Mouse (Mus musculus) G1E (cell line): Measurements from ENCODE around the gene Rora. TPM values are rescaled to one million over a fixed set of nuclear protein-coding genes. Genes with fewer than 3 reads are reported as not detected.

Source experiments
- ATAC-seq: 2 replicates; pipeline ENCODE4 v1.8.0; 2016; ENCODE audit warnings: mild to moderate bottlenecking; ENCODE audit not compliant: insufficient number of reproducible peaks, poor library complexity, low FRiP score, severe bottlenecking; ENCODE audit errors: extremely low read depth
- DNase-seq: peaks from one replicate; pipeline ENCODE4 v3.0.0; 2012; ENCODE audit warnings: low spot score
- H3K27me3 ChIP-seq: 2 replicates; pipeline ENCODE4 v1.6.1; 2012; ENCODE audit warnings: mild to moderate bottlenecking, low read length, inconsistent platforms; ENCODE audit not compliant: insufficient read depth
- H3K36me3 ChIP-seq: replicated peaks from 2 replicates; pipeline ENCODE3; 2012; ENCODE audit warnings: mild to moderate bottlenecking, inconsistent platforms
- H3K4me1 ChIP-seq: 2 replicates; pipeline ENCODE4 v1.6.1; 2012; ENCODE audit warnings: low read depth, low read length, inconsistent platforms, mixed read lengths; ENCODE audit not compliant: insufficient read depth
- H3K4me3 ChIP-seq: 2 replicates; pipeline ENCODE4 v1.5.1; 2012; ENCODE audit warnings: low read depth, mild to moderate bottlenecking, inconsistent platforms, low read length, moderate library complexity, mixed read lengths
- H3K9me3 ChIP-seq: replicated peaks from 2 replicates; pipeline ENCODE4 v1.6.1; 2012; ENCODE audit warnings: inconsistent platforms
- CTCF ChIP-seq: IDR thresholded peaks from 2 replicates; pipeline ENCODE4 v1.5.1; 2012; ENCODE audit warnings: low read depth, low read length, inconsistent platforms, mixed read lengths
- GATA1 ChIP-seq: IDR thresholded peaks from 2 replicates; pipeline ENCODE4 v1.6.1; 2012; ENCODE audit warnings: borderline replicate concordance, low read length, inconsistent platforms, mixed read lengths
- GATA2 ChIP-seq: IDR thresholded peaks from 2 replicates; pipeline ENCODE4 v1.6.1; 2012; ENCODE audit warnings: low read depth, low read length, inconsistent platforms, borderline replicate concordance
- POLR2AphosphoS5 ChIP-seq: IDR thresholded peaks from 2 replicates; pipeline ENCODE4 v1.6.1; 2012; ENCODE audit warnings: low read depth, low read length, inconsistent platforms; ENCODE audit not compliant: insufficient replicate concordance
- TAL1 ChIP-seq: conservative IDR thresholded peaks from 2 replicates; pipeline ENCODE4 v1.6.1; 2012; ENCODE audit warnings: low read depth, low read length, inconsistent platforms, mixed read lengths
- polyA plus RNA-seq: library from polyadenylated mRNA; stranded (reverse); fragments of >175 nt; gene quantifications from 2 replicates; pipeline ENCODE4 v1.2.3, GENCODE M21; 2012
- total RNA-seq, 2 experiments: library from RNA; stranded (forward) in 1 of 2; stranded (reverse) in 1 of 2; fragments of 200-1000 nt in 1 of 2; fragments of >200 nt in 1 of 2; fragmentation: Nextera tagmentation in 1 of 2; gene quantifications; 2 replicates each; pipeline ENCODE4 v1.2.3; 2014 to 2017

Gene Rora
- total and polyA plus RNA-seq, 3 experiments: 0.11 TPM; not detected in 2

DNA sequence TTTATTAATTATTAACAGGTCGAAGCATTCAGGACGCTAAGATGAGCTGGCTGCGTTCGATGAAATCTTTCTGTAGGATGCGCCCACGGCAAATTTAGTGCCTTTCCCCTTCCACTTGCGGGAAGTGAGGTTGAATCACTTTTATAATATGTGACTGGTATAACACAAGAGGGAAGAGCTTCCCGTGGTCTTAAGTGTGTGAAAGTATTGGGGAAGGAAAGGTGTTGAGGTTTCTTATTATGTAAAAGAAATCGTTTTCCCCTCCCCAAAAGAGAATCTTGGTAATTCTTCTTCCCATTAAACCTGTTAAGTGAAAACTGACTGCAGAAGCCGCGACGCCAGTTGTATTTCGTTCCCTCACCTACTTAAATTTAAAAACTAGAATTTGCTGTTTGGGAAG is 637.9 kb downstream of the Rora start:
- peaks cover 23% of the 10 kb centered on the region for H3K9me3 ChIP-seq
- DNase-seq: no peak
- no peak overlapping the region for H3K4me3 ChIP-seq
- H3K27me3 ChIP-seq: no peaks in the 10 kb centered on the region
- TF ChIP-seq GATA1: no peak
- no peak for TF ChIP-seq GATA2
- no peak for TF ChIP-seq TAL1
- no peaks in the 10 kb centered on the region for H3K4me1 ChIP-seq
- ATAC-seq: no peak
- H3K36me3 ChIP-seq: no peaks in the 10 kb centered on the region

DNA sequence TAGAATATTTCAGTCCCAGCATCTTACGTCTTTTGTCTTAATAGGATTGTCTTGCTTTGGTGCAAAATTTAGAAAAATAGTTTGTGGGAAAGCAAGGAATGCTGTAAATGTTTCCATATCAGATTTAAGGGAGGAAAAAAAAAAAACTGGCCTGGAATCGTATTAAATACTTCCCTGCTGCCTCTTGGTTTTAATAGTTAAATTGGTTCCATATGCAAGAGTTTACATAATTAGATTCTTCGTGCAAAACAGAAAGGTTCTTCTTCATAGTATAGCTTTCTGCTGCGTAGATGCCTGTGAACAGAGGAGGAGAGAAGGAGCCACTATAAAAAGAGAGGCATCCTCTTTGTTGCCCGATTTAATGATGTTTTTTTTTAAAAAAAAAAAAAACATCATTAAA is 638.8 kb downstream of the Rora start:
- Histone ChIP-seq H3K27me3 (no peaks in the 10 kb centered on the region), H3K4me3 (no peak overlapping the region), H3K9me3 (peaks cover 23% of the 10 kb centered on the region), H3K36me3 (no peaks in the 10 kb centered on the region), H3K4me1 (no peaks in the 10 kb centered on the region)
- DNase-seq (no peak), ATAC-seq (no peak)
- TF ChIP-seq TAL1 (no peak), CTCF (no peak), POLR2AphosphoS5 (no peak), GATA1 (no peak), GATA2 (no peak)

GRCm38 (mm10) chr9:69292776-69293687 is 639.4 kb downstream of the Rora start:
- DNase-seq (no peak), ATAC-seq (no peak)
- H3K4me3 ChIP-seq: no peak overlapping the region
- no peaks in the 10 kb centered on the region for H3K27me3 ChIP-seq
- H3K4me1 ChIP-seq: no peaks in the 10 kb centered on the region
- no peaks in the 10 kb centered on the region for H3K36me3 ChIP-seq
- TF ChIP-seq GATA1 (no peak), POLR2AphosphoS5 (no peak), GATA2 (no peak)
- H3K9me3 ChIP-seq: peaks cover 23% of the 10 kb centered on the region

- DNase-seq (no peak), ATAC-seq (no peak)
- H3K4me3 ChIP-seq: no peak overlapping the region
- H3K4me1 ChIP-seq: no peaks in the 10 kb centered on the region
- TF ChIP-seq GATA2 (no peak), CTCF (no peak), POLR2AphosphoS5 (no peak), TAL1 (no peak), GATA1 (no peak)
- H3K36me3 ChIP-seq: no peaks in the 10 kb centered on the region
- H3K9me3 ChIP-seq: peaks cover 23% of the 10 kb centered on the region
- no peaks in the 10 kb centered on the region for H3K27me3 ChIP-seq
These were observed 640.1 kb downstream of the Rora start for GRCm38 (mm10) chr9:69293688-69294074.

DNA sequence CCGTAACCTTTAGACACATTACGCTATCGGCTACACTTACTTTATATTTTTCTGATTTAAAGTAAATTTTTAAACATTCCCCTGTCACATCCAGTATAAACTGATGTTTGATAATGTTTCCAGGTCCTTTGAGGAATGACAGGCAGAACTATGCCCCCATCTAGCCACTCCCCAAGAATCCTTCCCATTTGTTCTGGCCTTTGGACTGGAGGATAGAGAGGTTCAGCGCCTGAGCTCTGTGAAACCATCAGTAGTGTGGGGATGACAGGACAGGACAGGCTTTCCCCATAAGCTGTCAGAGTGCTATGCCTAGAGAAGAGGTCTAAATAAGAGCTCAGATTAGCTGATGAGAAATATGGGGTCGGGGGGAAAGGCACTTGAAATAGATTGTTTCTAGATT is 640.8 kb downstream of the Rora start:
- Histone ChIP-seq H3K9me3 (peaks cover 18% of the 10 kb centered on the region), H3K4me3 (no peak overlapping the region), H3K4me1 (no peaks in the 10 kb centered on the region), H3K27me3 (no peaks in the 10 kb centered on the region), H3K36me3 (no peaks in the 10 kb centered on the region)
- ATAC-seq: no peak
- TF ChIP-seq TAL1 (no peak), GATA2 (no peak), POLR2AphosphoS5 (no peak), GATA1 (no peak), CTCF (no peak)
- no peak for DNase-seq

DNA sequence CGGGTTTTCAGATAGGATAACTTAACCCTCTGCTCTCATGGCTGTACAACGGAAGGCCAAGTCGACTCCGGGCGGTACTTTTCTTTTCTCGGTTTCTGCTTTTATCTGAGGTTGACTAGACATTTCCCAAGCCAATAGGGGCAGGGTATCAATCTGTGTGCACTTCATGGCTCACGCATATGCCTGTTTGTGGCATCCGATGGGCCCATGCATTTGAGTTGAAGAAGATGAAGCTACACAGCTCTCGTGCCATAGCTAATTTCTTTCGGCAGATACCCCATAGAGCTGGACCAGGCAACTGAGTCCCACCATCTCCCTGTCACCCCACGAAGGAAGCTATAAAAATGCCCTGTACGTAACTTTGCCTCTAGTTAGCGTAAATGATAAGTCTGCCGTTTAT is 641.3 kb downstream of the Rora start:
- no peaks in the 10 kb centered on the region for H3K27me3 ChIP-seq
- DNase-seq (no peak), ATAC-seq (no peak)
- TF ChIP-seq GATA1 (no peak), TAL1 (no peak), POLR2AphosphoS5 (no peak), GATA2 (no peak), CTCF (no peak)
- H3K4me1 ChIP-seq: no peaks in the 10 kb centered on the region
- no peaks in the 10 kb centered on the region for H3K36me3 ChIP-seq
- peaks cover 13% of the 10 kb centered on the region for H3K9me3 ChIP-seq
- H3K4me3 ChIP-seq: no peak overlapping the region
